Mouse (Mus musculus) G1E (cell line): ENCODE measurements around the gene Unc45b.

Source experiments
- CTCF ChIP-seq: IDR thresholded peaks from 2 replicates; pipeline ENCODE4 v1.5.1; 2012; ENCODE audit warnings: low read depth, low read length, inconsistent platforms, mixed read lengths
- GATA1 ChIP-seq: IDR thresholded peaks from 2 replicates; pipeline ENCODE4 v1.6.1; 2012; ENCODE audit warnings: borderline replicate concordance, low read length, inconsistent platforms, mixed read lengths

GRCm38 (mm10) chr11:82991469-82992166, 81.3 kb downstream of the Unc45b start, which contains the start of gene Slfn9:
- TF ChIP-seq CTCF (no peak), GATA1 (no peak)
